Mouse (Mus musculus): ENCODE results near the gene Gpalpp1. TPM values are rescaled to one million over a fixed set of nuclear protein-coding genes. Genes with fewer than 3 reads are reported as not detected.

Gene Gpalpp1
- polyA plus RNA-seq, 1 experiment from 2014 or later = 11.9 TPM

DNA sequence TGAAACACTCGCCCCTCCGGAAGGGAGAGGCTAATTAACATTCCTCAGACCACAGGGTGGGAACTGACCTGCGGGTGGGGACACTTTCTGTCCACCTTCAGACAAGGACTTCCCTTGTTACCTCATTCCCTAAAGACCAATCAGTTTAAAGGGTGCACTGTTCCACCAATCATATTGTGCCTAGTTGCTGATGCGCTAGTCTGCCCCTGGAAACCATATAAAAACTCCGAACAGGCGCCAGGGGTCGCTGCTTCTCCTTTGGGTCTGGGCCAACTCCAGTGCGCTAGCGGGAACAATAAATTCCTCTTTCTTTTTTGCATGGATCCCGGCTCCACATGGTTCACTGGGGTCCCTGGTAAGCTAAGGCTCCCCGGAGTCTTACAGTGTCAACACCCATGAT is 29.1 kb downstream of the Gpalpp1 start:
- DNase-seq (ENCODE audit: low spot score) = peak; percentile 54
- Histone ChIP-seq H3K9me3 (ENCODE audit: control insufficient read depth, low read length) (no peaks in the 10 kb centered on the region), H3K36me3 (ENCODE audit: control insufficient read depth, insufficient read depth, low read length) (no peaks in the 10 kb centered on the region), H3K27ac (ENCODE audit: low read depth) (no peak overlapping the region), H3K27me3 (replicated peaks; ENCODE audit: control insufficient read depth, insufficient read depth, low read length) (no peaks in the 10 kb centered on the region), H3K4me2 (ENCODE audit: low read length) (no peak overlapping the region), H3K4me1 (replicated peaks; ENCODE audit: control insufficient read depth, insufficient read depth, low read length) (no peaks in the 10 kb centered on the region), H3K4me3 (ENCODE audit: low read depth, low read length) (no peak overlapping the region), H3K9ac (ENCODE audit: low read length) (no peak overlapping the region)
- WGBS = 61% methylated on average over 11 of the region's 11 CpGs
- ATAC-seq (replicated peaks; ENCODE audit: low FRiP score, low TSS enrichment, low read depth) = no peak

DNA sequence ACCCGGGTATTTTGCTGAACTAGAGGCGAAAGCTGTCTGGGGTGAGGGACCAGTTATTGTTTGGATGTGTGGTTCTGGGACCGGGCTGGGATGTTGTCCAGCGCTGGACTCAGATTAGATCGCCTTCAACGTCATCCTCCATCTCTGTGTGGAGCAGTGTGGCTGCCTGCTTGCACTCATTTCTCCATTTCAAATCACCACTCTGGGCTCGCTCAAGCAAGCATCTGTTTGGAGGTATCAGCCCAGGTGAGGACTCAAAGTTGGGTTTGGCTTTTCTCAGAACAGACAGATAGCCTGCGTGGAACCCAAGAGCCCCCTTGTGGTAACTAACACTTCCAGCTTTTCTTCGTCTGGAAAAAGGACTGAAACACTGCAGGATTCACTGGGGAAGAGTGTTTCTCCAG is 33.5 kb downstream of the Gpalpp1 start:
- no peaks in the 10 kb centered on the region for H3K36me3 ChIP-seq (ENCODE audit: control insufficient read depth, insufficient read depth, low read length)
- H3K4me3 ChIP-seq (ENCODE audit: low read depth, low read length) = no peak overlapping the region
- 49% methylated on average over 9 of the region's 9 CpGs for WGBS
- ATAC-seq (replicated peaks; ENCODE audit: low FRiP score, low TSS enrichment, low read depth) (0 out of 2 replicates have a peak, but pooled peaks have one; percentile 43), DNase-seq (ENCODE audit: low spot score) (peak; percentile 66)
- H3K27me3 ChIP-seq (replicated peaks; ENCODE audit: control insufficient read depth, insufficient read depth, low read length) = no peaks in the 10 kb centered on the region
- H3K9me3 ChIP-seq (ENCODE audit: control insufficient read depth, low read length) = no peaks in the 10 kb centered on the region
- H3K9ac ChIP-seq (ENCODE audit: low read length) = no peak overlapping the region
- no peak overlapping the region for H3K4me2 ChIP-seq (ENCODE audit: low read length)
- H3K27ac ChIP-seq (ENCODE audit: low read depth) = no peak overlapping the region
- no peaks in the 10 kb centered on the region for H3K4me1 ChIP-seq (replicated peaks; ENCODE audit: control insufficient read depth, insufficient read depth, low read length)

DNA sequence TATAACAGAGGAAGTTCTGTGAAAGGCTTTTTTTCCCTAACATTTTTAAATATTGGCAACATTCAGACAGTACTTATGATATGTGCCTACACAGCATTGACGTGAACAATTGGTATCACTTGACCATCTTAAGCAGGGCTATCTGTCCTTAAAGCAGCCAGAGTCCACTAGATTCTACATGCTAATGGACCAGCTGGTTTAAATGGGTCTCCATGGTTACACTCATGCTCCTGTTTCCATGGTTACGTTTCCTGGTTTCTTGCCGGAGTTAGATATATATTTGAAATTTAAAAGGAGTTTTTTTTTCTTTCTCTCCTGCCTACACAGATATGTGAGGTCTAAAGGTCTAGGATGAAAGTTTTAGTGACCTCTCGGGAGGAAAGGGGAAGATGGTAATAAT is 34.0 kb downstream of the Gpalpp1 start:
- no peak overlapping the region for H3K9ac ChIP-seq (ENCODE audit: low read length)
- no peaks in the 10 kb centered on the region for H3K36me3 ChIP-seq (ENCODE audit: control insufficient read depth, insufficient read depth, low read length)
- ATAC-seq (replicated peaks; ENCODE audit: low FRiP score, low TSS enrichment, low read depth) (no peak), DNase-seq (ENCODE audit: low spot score) (no peak)
- WGBS = 66% methylated on average over 4 of the region's 4 CpGs
- no peak overlapping the region for H3K4me2 ChIP-seq (ENCODE audit: low read length)
- no peak overlapping the region for H3K4me3 ChIP-seq (ENCODE audit: low read depth, low read length)
- H3K9me3 ChIP-seq (ENCODE audit: control insufficient read depth, low read length) = no peaks in the 10 kb centered on the region
- no peaks in the 10 kb centered on the region for H3K4me1 ChIP-seq (replicated peaks; ENCODE audit: control insufficient read depth, insufficient read depth, low read length)
- H3K27me3 ChIP-seq (replicated peaks; ENCODE audit: control insufficient read depth, insufficient read depth, low read length) = no peaks in the 10 kb centered on the region
- no peak overlapping the region for H3K27ac ChIP-seq (ENCODE audit: low read depth)

DNA sequence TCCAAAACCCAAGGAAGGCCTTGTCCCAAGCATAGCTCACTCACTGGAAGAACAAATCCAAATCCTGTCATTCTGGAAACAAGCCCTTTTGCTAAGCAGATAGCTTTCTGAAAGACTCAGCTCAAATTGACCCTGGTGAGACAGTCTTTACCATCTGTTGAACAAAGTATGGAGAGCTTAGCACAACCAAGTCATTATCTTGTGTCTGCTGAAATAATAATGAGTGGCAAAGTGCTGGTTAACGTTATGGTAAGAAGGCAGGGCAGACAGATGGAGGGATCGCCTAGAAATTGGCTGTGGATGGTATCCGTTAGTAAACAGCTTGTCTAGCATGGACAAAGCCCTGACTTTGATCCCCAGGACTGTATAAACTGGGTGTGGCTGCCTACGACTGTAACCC is 34.8 kb downstream of the Gpalpp1 start:
- Histone ChIP-seq H3K9ac (ENCODE audit: low read length) (no peak overlapping the region), H3K36me3 (ENCODE audit: control insufficient read depth, insufficient read depth, low read length) (no peaks in the 10 kb centered on the region), H3K4me1 (replicated peaks; ENCODE audit: control insufficient read depth, insufficient read depth, low read length) (no peaks in the 10 kb centered on the region), H3K4me3 (ENCODE audit: low read depth, low read length) (no peak overlapping the region), H3K4me2 (ENCODE audit: low read length) (no peak overlapping the region), H3K27me3 (replicated peaks; ENCODE audit: control insufficient read depth, insufficient read depth, low read length) (no peaks in the 10 kb centered on the region), H3K27ac (ENCODE audit: low read depth) (no peak overlapping the region), H3K9me3 (ENCODE audit: control insufficient read depth, low read length) (no peaks in the 10 kb centered on the region)
- DNase-seq (ENCODE audit: low spot score) (no peak), ATAC-seq (replicated peaks; ENCODE audit: low FRiP score, low TSS enrichment, low read depth) (no peak)
- 37% methylated on average over 4 of the region's 4 CpGs for WGBS

DNA sequence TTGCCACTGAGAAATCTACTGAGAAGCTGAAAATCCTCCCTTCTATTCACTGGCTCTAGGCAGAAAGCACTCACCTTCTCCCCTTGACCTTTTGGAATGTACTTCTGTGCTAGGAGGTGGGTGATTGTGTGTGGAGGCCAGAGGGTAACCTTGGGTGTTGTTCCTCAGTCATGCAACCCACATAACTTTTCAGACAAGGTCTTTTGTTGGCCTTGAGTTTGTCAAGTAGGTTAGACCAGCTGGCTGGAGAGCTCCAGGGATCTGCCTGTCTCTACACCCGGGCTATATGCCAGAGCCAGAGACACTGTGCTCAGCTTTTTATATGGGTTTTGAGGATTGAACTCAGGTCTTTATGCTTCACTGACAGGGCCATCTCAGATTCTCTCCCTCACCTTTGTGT is 36.4 kb downstream of the Gpalpp1 start:
- Histone ChIP-seq H3K27me3 (replicated peaks; ENCODE audit: control insufficient read depth, insufficient read depth, low read length) (no peaks in the 10 kb centered on the region), H3K9me3 (ENCODE audit: control insufficient read depth, low read length) (no peaks in the 10 kb centered on the region), H3K4me3 (ENCODE audit: low read depth, low read length) (no peak overlapping the region), H3K4me1 (replicated peaks; ENCODE audit: control insufficient read depth, insufficient read depth, low read length) (no peaks in the 10 kb centered on the region), H3K4me2 (ENCODE audit: low read length) (no peak overlapping the region), H3K27ac (ENCODE audit: low read depth) (no peak overlapping the region), H3K9ac (ENCODE audit: low read length) (no peak overlapping the region), H3K36me3 (ENCODE audit: control insufficient read depth, insufficient read depth, low read length) (no peaks in the 10 kb centered on the region)
- ATAC-seq (replicated peaks; ENCODE audit: low FRiP score, low TSS enrichment, low read depth) (no peak), DNase-seq (ENCODE audit: low spot score) (no peak)
- WGBS = 73% methylated on average over 1 of the region's 1 CpGs

DNA sequence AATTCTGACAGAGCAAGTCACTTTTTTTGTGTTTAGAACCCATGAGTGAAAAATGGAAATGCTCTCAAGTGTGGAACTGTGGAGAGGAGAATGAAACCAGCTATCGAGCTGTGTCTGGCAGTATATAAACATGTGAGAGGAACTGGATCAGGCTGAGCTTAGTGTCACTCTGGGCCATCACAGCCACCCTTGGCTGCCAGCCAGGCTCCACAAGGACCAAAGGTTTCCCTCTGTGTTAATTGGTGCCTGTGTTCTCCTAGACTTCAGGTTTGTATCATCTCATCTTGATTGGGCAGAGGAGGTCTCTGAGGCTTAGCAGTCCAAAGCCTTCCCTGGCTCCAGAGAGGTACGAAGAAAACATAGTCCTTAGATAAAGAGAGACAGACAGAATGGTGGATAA is 37.9 kb downstream of the Gpalpp1 start:
- no peak for ATAC-seq (replicated peaks; ENCODE audit: low FRiP score, low TSS enrichment, low read depth)

DNA sequence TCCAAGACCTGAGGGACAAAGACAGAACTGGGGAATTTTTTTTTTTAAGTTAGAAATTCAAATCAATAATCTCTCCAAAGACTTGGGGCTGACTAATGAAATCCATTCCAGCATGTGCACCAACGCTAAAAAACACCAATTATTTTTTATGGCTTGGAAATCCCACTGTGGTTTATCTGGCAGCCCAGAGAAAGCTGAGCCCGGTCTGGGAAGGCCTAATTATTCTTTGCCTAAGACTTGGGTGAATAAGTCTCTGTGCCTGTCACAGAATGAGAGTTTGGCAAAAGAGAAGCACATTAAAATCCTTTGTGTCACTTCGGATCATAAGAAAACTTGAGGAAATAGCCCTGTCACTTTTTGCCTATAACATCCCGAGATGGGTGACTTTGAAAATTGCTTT is 41.3 kb downstream of the Gpalpp1 start:
- Histone ChIP-seq H3K4me1 (replicated peaks; ENCODE audit: control insufficient read depth, insufficient read depth, low read length) (no peaks in the 10 kb centered on the region), H3K4me2 (ENCODE audit: low read length) (no peak overlapping the region), H3K27me3 (replicated peaks; ENCODE audit: control insufficient read depth, insufficient read depth, low read length) (no peaks in the 10 kb centered on the region), H3K4me3 (ENCODE audit: low read depth, low read length) (no peak overlapping the region), H3K27ac (ENCODE audit: low read depth) (no peak overlapping the region), H3K36me3 (ENCODE audit: control insufficient read depth, insufficient read depth, low read length) (no peaks in the 10 kb centered on the region), H3K9ac (ENCODE audit: low read length) (no peak overlapping the region), H3K9me3 (ENCODE audit: control insufficient read depth, low read length) (no peaks in the 10 kb centered on the region)
- 82% methylated on average over 4 of the region's 4 CpGs for WGBS
- ATAC-seq (replicated peaks; ENCODE audit: low FRiP score, low TSS enrichment, low read depth) (no peak), DNase-seq (ENCODE audit: low spot score) (no peak)

More for the DNA sequence above, 37.9 kb downstream of the Gpalpp1 start:
- H3K27ac ChIP-seq (ENCODE audit: low read depth) = no peak overlapping the region
- H3K36me3 ChIP-seq (ENCODE audit: control insufficient read depth, insufficient read depth, low read length) = no peaks in the 10 kb centered on the region
- H3K9me3 ChIP-seq (ENCODE audit: control insufficient read depth, low read length) = no peaks in the 10 kb centered on the region
- no peak overlapping the region for H3K9ac ChIP-seq (ENCODE audit: low read length)
- H3K4me3 ChIP-seq (ENCODE audit: low read depth, low read length) = no peak overlapping the region
- 54% methylated on average over 2 of the region's 2 CpGs for WGBS
- H3K4me1 ChIP-seq (replicated peaks; ENCODE audit: control insufficient read depth, insufficient read depth, low read length) = no peaks in the 10 kb centered on the region
- no peak for DNase-seq (ENCODE audit: low spot score)
- no peaks in the 10 kb centered on the region for H3K27me3 ChIP-seq (replicated peaks; ENCODE audit: control insufficient read depth, insufficient read depth, low read length)
- H3K4me2 ChIP-seq (ENCODE audit: low read length) = no peak overlapping the region

DNA sequence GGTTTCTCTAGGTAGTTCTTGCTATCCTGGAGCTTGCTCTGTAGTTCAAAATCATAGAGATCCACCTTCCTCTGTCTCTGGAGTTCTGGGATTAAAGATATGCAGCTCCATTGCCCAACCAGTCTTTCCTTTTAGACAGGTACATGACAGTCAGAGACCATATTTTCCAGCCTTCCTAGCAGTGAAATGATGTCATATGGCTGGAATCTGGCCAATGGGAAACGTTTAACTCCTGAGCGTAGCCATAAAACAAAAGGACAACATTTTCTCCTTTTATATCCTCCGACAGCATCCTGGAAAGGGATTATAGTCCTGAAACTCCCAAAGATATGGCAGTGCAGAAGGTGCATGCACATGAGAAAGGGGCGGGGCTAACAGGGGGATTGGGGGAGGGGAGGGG is 42.3 kb downstream of the Gpalpp1 start:
- DNase-seq (ENCODE audit: low spot score) (no peak), ATAC-seq (replicated peaks; ENCODE audit: low FRiP score, low TSS enrichment, low read depth) (no peak)
- H3K9me3 ChIP-seq (ENCODE audit: control insufficient read depth, low read length) = no peaks in the 10 kb centered on the region
- no peak overlapping the region for H3K4me2 ChIP-seq (ENCODE audit: low read length)
- H3K9ac ChIP-seq (ENCODE audit: low read length) = no peak overlapping the region
- no peak overlapping the region for H3K4me3 ChIP-seq (ENCODE audit: low read depth, low read length)
- WGBS = 59% methylated on average over 4 of the region's 4 CpGs
- H3K27ac ChIP-seq (ENCODE audit: low read depth) = no peak overlapping the region
- no peaks in the 10 kb centered on the region for H3K4me1 ChIP-seq (replicated peaks; ENCODE audit: control insufficient read depth, insufficient read depth, low read length)
- no peaks in the 10 kb centered on the region for H3K27me3 ChIP-seq (replicated peaks; ENCODE audit: control insufficient read depth, insufficient read depth, low read length)
- H3K36me3 ChIP-seq (ENCODE audit: control insufficient read depth, insufficient read depth, low read length) = no peaks in the 10 kb centered on the region

DNA sequence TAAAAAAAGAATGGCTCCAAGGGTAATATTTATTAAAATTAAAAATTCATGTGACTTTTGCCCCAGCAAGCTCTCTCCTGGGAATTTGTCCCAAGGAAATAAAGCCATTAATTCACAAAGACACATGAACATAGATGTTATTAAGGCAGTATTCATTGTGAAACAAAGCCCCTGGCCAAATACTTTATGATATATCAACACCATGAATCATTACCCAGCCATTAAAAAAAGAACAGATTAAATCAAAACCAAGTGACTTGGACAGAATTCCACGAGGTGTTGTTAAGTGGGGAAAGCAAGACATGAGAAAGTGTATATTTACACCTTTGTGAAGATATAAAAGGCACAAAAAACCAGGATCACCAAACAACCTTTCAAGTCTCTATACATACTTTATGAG is 43.3 kb downstream of the Gpalpp1 start:
- no peak overlapping the region for H3K4me2 ChIP-seq (ENCODE audit: low read length)
- WGBS = 80% methylated on average over 1 of the region's 1 CpGs
- H3K27ac ChIP-seq (ENCODE audit: low read depth) = no peak overlapping the region
- H3K4me3 ChIP-seq (ENCODE audit: low read depth, low read length) = no peak overlapping the region
- no peaks in the 10 kb centered on the region for H3K9me3 ChIP-seq (ENCODE audit: control insufficient read depth, low read length)
- H3K9ac ChIP-seq (ENCODE audit: low read length) = no peak overlapping the region
- no peaks in the 10 kb centered on the region for H3K4me1 ChIP-seq (replicated peaks; ENCODE audit: control insufficient read depth, insufficient read depth, low read length)
- ATAC-seq (replicated peaks; ENCODE audit: low FRiP score, low TSS enrichment, low read depth) (no peak), DNase-seq (ENCODE audit: low spot score) (no peak)
- H3K36me3 ChIP-seq (ENCODE audit: control insufficient read depth, insufficient read depth, low read length) = no peaks in the 10 kb centered on the region
- no peaks in the 10 kb centered on the region for H3K27me3 ChIP-seq (replicated peaks; ENCODE audit: control insufficient read depth, insufficient read depth, low read length)
